Mouse (Mus musculus): Measurements from ENCODE around the gene Olfr432. TPM values are rescaled to one million over a fixed set of nuclear protein-coding genes. Genes with fewer than 3 reads are reported as not detected.
"Not testable (repeated sequence)": the region's sequence is repeated elsewhere in the genome, so short reads cannot be mapped to it uniquely, and the experiment has no call there.

Olfr432 gene
- not detected in 2 replicates for polyA plus RNA-seq (2015; fragmentation: Nextera tagmentation; extraction: Ambion mirVana)

- Histone ChIP-seq H3K9me3 (replicated peaks) (no peaks in the 10 kb centered on the region), H3K27me3 (no peaks in the 10 kb centered on the region), H3K4me1 (replicated peaks) (no peaks in the 10 kb centered on the region), H3K36me3 (replicated peaks) (no peaks in the 10 kb centered on the region), H3K9ac (no peak within 1 kb of the TSS), H3K4me2 (no peak within 1 kb of the TSS), H3K27ac (replicated peaks) (no peak within 1 kb of the TSS), H3K4me3 (replicated peaks) (no peak within 1 kb of the TSS)
- ATAC-seq (ENCODE audit: insufficient read depth) = no peak
- 30% methylated on average over 2 of the region's 2 CpGs for WGBS (ENCODE audit: insufficient replicate concordance)
Measured at GRCm38 (mm10) chr1:174048893-174049292, at the start of gene Olfr432. TSS of gene Olfr432 (plus strand) at chr1:174049205.

- not testable (repeated sequence) for H3K27ac ChIP-seq (replicated peaks); H3K4me2 ChIP-seq; ATAC-seq (ENCODE audit: insufficient read depth); H3K9me3 ChIP-seq (replicated peaks); H3K4me3 ChIP-seq (replicated peaks); H3K4me1 ChIP-seq (replicated peaks); H3K9ac ChIP-seq; H3K36me3 ChIP-seq (replicated peaks); H3K27me3 ChIP-seq
- 21% methylated on average over 2 of the region's 3 CpGs for WGBS (ENCODE audit: insufficient replicate concordance)
Measured at GRCm38 (mm10) chr1:174004352-174005109, 44.5 kb upstream of the Olfr432 start.

- not testable (repeated sequence) for H3K9me3 ChIP-seq (replicated peaks); H3K4me3 ChIP-seq (replicated peaks); H3K4me1 ChIP-seq (replicated peaks); ATAC-seq (ENCODE audit: insufficient read depth); H3K27ac ChIP-seq (replicated peaks); H3K27me3 ChIP-seq; H3K9ac ChIP-seq; H3K36me3 ChIP-seq (replicated peaks); H3K4me2 ChIP-seq
Measured at GRCm38 (mm10) chr1:174007050-174007449, 42.0 kb upstream of the Olfr432 start.

GRCm38 (mm10) chr1:174031698-174032097 lies 17.3 kb upstream of the Olfr432 start, which contains the start of gene Ifi205:
TSS of gene Ifi205 (minus strand) at chr1:174031810.
- Histone ChIP-seq H3K9me3 (replicated peaks) (no peaks in the 10 kb centered on the region), H3K9ac (no peak within 1 kb of the TSS), H3K36me3 (replicated peaks) (no peaks in the 10 kb centered on the region), H3K27ac (replicated peaks) (no peak within 1 kb of the TSS), H3K4me3 (replicated peaks) (no peak within 1 kb of the TSS), H3K27me3 (no peaks in the 10 kb centered on the region), H3K4me2 (no peak within 1 kb of the TSS), H3K4me1 (replicated peaks) (no peaks in the 10 kb centered on the region)
- no peak for ATAC-seq (ENCODE audit: insufficient read depth)
- WGBS (ENCODE audit: insufficient replicate concordance) = 15% methylated on average over 1 of the region's 1 CpGs

- Histone ChIP-seq H3K9ac (no peak overlapping the region), H3K9me3 (replicated peaks) (no peaks in the 10 kb centered on the region), H3K4me3 (replicated peaks) (no peak overlapping the region), H3K4me1 (replicated peaks) (no peaks in the 10 kb centered on the region), H3K4me2 (no peak overlapping the region), H3K27me3 (no peaks in the 10 kb centered on the region), H3K27ac (replicated peaks) (no peak overlapping the region), H3K36me3 (replicated peaks) (no peaks in the 10 kb centered on the region)
- 35% methylated on average over 4 of the region's 4 CpGs for WGBS (ENCODE audit: insufficient replicate concordance)
- ATAC-seq (ENCODE audit: insufficient read depth) = no peak
Measured at GRCm38 (mm10) chr1:174035841-174036240, 13.2 kb upstream of the Olfr432 start.

- ATAC-seq (ENCODE audit: insufficient read depth) = no peak
- 67% methylated on average over 3 of the region's 3 CpGs for WGBS (ENCODE audit: insufficient replicate concordance)
- H3K9ac ChIP-seq = no peak overlapping the region
- H3K4me1 ChIP-seq (replicated peaks) = no peaks in the 10 kb centered on the region
- no peak overlapping the region for H3K4me3 ChIP-seq (replicated peaks)
- no peaks in the 10 kb centered on the region for H3K36me3 ChIP-seq (replicated peaks)
- no peak overlapping the region for H3K27ac ChIP-seq (replicated peaks)
- H3K4me2 ChIP-seq = no peak overlapping the region
- H3K27me3 ChIP-seq = no peaks in the 10 kb centered on the region
- no peaks in the 10 kb centered on the region for H3K9me3 ChIP-seq (replicated peaks)
Measured at GRCm38 (mm10) chr1:174038480-174038879, 10.5 kb upstream of the Olfr432 start.

- Histone ChIP-seq H3K27me3 (no peaks in the 10 kb centered on the region), H3K4me2 (no peak within 1 kb of the TSS), H3K9ac (no peak within 1 kb of the TSS), H3K27ac (replicated peaks) (no peak within 1 kb of the TSS), H3K4me3 (replicated peaks) (no peak within 1 kb of the TSS), H3K9me3 (replicated peaks) (no peaks in the 10 kb centered on the region), H3K36me3 (replicated peaks) (no peaks in the 10 kb centered on the region), H3K4me1 (replicated peaks) (no peaks in the 10 kb centered on the region)
- ATAC-seq (ENCODE audit: insufficient read depth) = no peak
- 41% methylated on average over 7 of the region's 7 CpGs for WGBS (ENCODE audit: insufficient replicate concordance)
Measured at GRCm38 (mm10) chr1:174040523-174041177, 8.4 kb upstream of the Olfr432 start, which contains the start of gene Olfr433. TSS of gene Olfr433 (plus strand) at chr1:174040705.

- H3K27me3 ChIP-seq; H3K36me3 ChIP-seq (replicated peaks); H3K9ac ChIP-seq; H3K27ac ChIP-seq (replicated peaks); H3K9me3 ChIP-seq (replicated peaks); H3K4me2 ChIP-seq; H3K4me3 ChIP-seq (replicated peaks); H3K4me1 ChIP-seq (replicated peaks): not testable (repeated sequence)
- 65% methylated on average over 12 of the region's 12 CpGs for WGBS (ENCODE audit: insufficient replicate concordance)
- ATAC-seq (ENCODE audit: insufficient read depth) = 0 out of 2 replicates have a peak, but pooled peaks have one; percentile 21
Measured at GRCm38 (mm10) chr1:174042091-174042884, 6.7 kb upstream of the Olfr432 start.

GRCm38 (mm10) chr1:174044431-174044830 lies 4.6 kb upstream of the Olfr432 start:
- Histone ChIP-seq H3K9me3 (replicated peaks) (no peaks in the 10 kb centered on the region), H3K4me3 (replicated peaks) (no peak overlapping the region), H3K4me2 (no peak overlapping the region), H3K27ac (replicated peaks) (no peak overlapping the region), H3K4me1 (replicated peaks) (no peaks in the 10 kb centered on the region), H3K36me3 (replicated peaks) (no peaks in the 10 kb centered on the region), H3K27me3 (no peaks in the 10 kb centered on the region), H3K9ac (no peak overlapping the region)
- no peak for ATAC-seq (ENCODE audit: insufficient read depth)
- WGBS (ENCODE audit: insufficient replicate concordance) = 49% methylated on average over 2 of the region's 2 CpGs

- not testable (repeated sequence) for H3K4me3 ChIP-seq (replicated peaks); H3K9ac ChIP-seq; H3K4me1 ChIP-seq (replicated peaks); ATAC-seq (ENCODE audit: insufficient read depth); H3K27me3 ChIP-seq; H3K4me2 ChIP-seq; H3K36me3 ChIP-seq (replicated peaks); H3K27ac ChIP-seq (replicated peaks); H3K9me3 ChIP-seq (replicated peaks)
- 37% methylated on average over 6 of the region's 6 CpGs for WGBS (ENCODE audit: insufficient replicate concordance)
Measured at GRCm38 (mm10) chr1:174048227-174048626, 778 bp upstream of the Olfr432 start.

- H3K27ac ChIP-seq (replicated peaks); H3K27me3 ChIP-seq; H3K36me3 ChIP-seq (replicated peaks); H3K4me1 ChIP-seq (replicated peaks); H3K4me2 ChIP-seq; ATAC-seq (ENCODE audit: insufficient read depth); H3K4me3 ChIP-seq (replicated peaks); H3K9ac ChIP-seq; H3K9me3 ChIP-seq (replicated peaks): not testable (repeated sequence)
- WGBS (ENCODE audit: insufficient replicate concordance) = 14% methylated on average over 4 of the region's 4 CpGs
Measured at GRCm38 (mm10) chr1:174049357-174049756, 352 bp downstream of the Olfr432 start.

Data from liver, embryonic 15.5 days (tissue).